Comparison of ENCODE assay signal across 23 mouse cellular contexts in the genomic region with DNA sequence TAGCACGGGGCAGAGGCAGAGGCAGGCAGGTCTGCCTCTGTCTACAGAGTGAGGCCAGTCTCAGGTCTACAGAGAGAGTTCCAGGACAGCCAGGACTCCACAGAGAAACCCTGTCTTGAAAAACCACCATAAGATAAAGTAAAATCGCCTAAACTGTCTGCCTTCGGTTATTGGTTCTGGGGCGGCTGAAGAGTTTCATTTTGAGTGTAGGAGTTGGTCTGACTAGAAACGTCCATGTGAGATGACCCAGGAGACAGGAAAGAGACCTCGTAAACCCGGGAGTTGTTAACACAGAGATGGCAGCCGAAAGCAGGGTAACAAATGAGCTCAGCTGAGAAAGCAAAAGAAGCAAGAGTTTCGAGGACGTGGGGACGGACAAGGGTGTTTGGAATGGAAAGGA. TPM values are rescaled to one million over a fixed set of nuclear protein-coding genes. Genes with fewer than 3 reads are reported as not detected.
DNase-seq lines count a peak whose midpoint lies in the region; ATAC-seq and TF ChIP-seq lines count a peak whose summit lies in the region.
"Had no signal": no experiment of that assay in that cellular context is flagged by ENCODE, and none has a peak within 500 bp of the region (broad histone marks: within the 10 kb centered on the region; RNA-seq: fewer than 3 reads in every experiment).

No protein-coding gene starts in this region.

- ATAC-seq in midbrain, embryonic 11.5 days (ENCODE audit: low FRiP score): no peak
- ATAC-seq in midbrain, embryonic 15.5 days (replicated peaks): no peak
- ATAC-seq in intestine, embryonic 15.5 days: no peak
- no peak for ATAC-seq in stomach, embryonic 16.5 days (ENCODE audit: insufficient read depth, low FRiP score)
- ATAC-seq in forebrain, postnatal 0 days: no peak
- ATAC-seq: forebrain, embryonic 15.5 days; liver, postnatal 0 days had no signal

- H3K4me3 ChIP-seq in lung, adult 2 months (replicated peaks; ENCODE audit: extremely low read depth, low read depth, low read length): peak overlapping the region; percentile 40
- no peak overlapping the region for H3K4me3 ChIP-seq in midbrain, embryonic 11.5 days (ENCODE audit: low read depth, low read length)
- no peak overlapping the region for H3K4me3 ChIP-seq in midbrain, embryonic 15.5 days
- peak overlapping the region; percentile 21 for H3K4me3 ChIP-seq in intestine, embryonic 15.5 days (replicated peaks)
- 0 out of 2 replicates have a peak overlapping the region, but pooled peaks have one; percentile 23 for H3K4me3 ChIP-seq in stomach, embryonic 16.5 days (replicated peaks; ENCODE audit: low read length)
- H3K4me3 ChIP-seq in forebrain, postnatal 0 days (ENCODE audit: low read depth, low read length): no peak overlapping the region
- H3K4me3 ChIP-seq: forebrain, embryonic 15.5 days; limb, embryonic 10.5 days had no signal

- TF ChIP-seq CTCF in lung, adult 2 months (IDR thresholded peaks at IDR 0.05; ENCODE audit: insufficient read depth, low read length): no peak
- TF ChIP-seq CTCF in forebrain, postnatal 0 days (IDR thresholded peaks at IDR 0.05; ENCODE audit: low read depth): no peak

- no peak overlapping the region for H3K9ac ChIP-seq in midbrain, embryonic 11.5 days (ENCODE audit: low read length)
- no peak overlapping the region for H3K9ac ChIP-seq in midbrain, embryonic 15.5 days
- 0 out of 2 replicates have a peak overlapping the region, but pooled peaks have one; percentile 6 for H3K9ac ChIP-seq in intestine, embryonic 15.5 days
- H3K9ac ChIP-seq in stomach, embryonic 16.5 days (ENCODE audit: low read length): no peak overlapping the region
- H3K9ac ChIP-seq in forebrain, postnatal 0 days: no peak overlapping the region
- H3K9ac ChIP-seq: forebrain, embryonic 15.5 days; liver, postnatal 0 days had no signal

- TF ChIP-seq POLR2A in lung, adult 2 months (IDR thresholded peaks at IDR 0.05; ENCODE audit: borderline replicate concordance, extremely low read depth, low read depth, low read length): no peak

- H3K27me3 ChIP-seq in midbrain, embryonic 11.5 days (ENCODE audit: control insufficient read depth, insufficient read depth, low read length): peaks cover 38% of the 10 kb centered on the region
- peaks cover 43% of the 10 kb centered on the region for H3K27me3 ChIP-seq in midbrain, embryonic 15.5 days (replicated peaks)
- peaks cover 36% of the 10 kb centered on the region for H3K27me3 ChIP-seq in intestine, embryonic 15.5 days (replicated peaks)
- H3K27me3 ChIP-seq in stomach, embryonic 16.5 days (ENCODE audit: control insufficient read depth, insufficient read depth, low read length): peaks cover 31% of the 10 kb centered on the region
- H3K27me3 ChIP-seq in forebrain, postnatal 0 days (ENCODE audit: insufficient read depth, low read length): peaks cover 31% of the 10 kb centered on the region

- no peak overlapping the region for H3K4me2 ChIP-seq in midbrain, embryonic 11.5 days
- H3K4me2 ChIP-seq in midbrain, embryonic 15.5 days: no peak overlapping the region
- peak overlapping the region; percentile 47 for H3K4me2 ChIP-seq in intestine, embryonic 15.5 days (replicated peaks)
- peak overlapping the region; percentile 45; the same call in 1 of the 2 replicates for H3K4me2 ChIP-seq in stomach, embryonic 16.5 days (ENCODE audit: low read depth, low read length)
- H3K4me2 ChIP-seq in forebrain, postnatal 0 days (ENCODE audit: low read depth): no peak overlapping the region
- H3K4me2 ChIP-seq: forebrain, embryonic 15.5 days; heart, embryonic 11.5 days had no signal

- no peaks in the 10 kb centered on the region for H3K9me3 ChIP-seq in midbrain, embryonic 11.5 days (ENCODE audit: control insufficient read depth, low read length)
- no peaks in the 10 kb centered on the region for H3K9me3 ChIP-seq in midbrain, embryonic 15.5 days
- H3K9me3 ChIP-seq in intestine, embryonic 15.5 days: no peaks in the 10 kb centered on the region
- no peaks in the 10 kb centered on the region for H3K9me3 ChIP-seq in stomach, embryonic 16.5 days (replicated peaks; ENCODE audit: control insufficient read depth, low read length)
- no peaks in the 10 kb centered on the region for H3K9me3 ChIP-seq in forebrain, postnatal 0 days (ENCODE audit: low read length)
- H3K9me3 ChIP-seq: forebrain, embryonic 15.5 days; limb, embryonic 10.5 days had no signal

- no peaks in the 10 kb centered on the region for H3K36me3 ChIP-seq in midbrain, embryonic 11.5 days (ENCODE audit: control insufficient read depth, insufficient read depth, low read length)
- no peaks in the 10 kb centered on the region for H3K36me3 ChIP-seq in midbrain, embryonic 15.5 days (replicated peaks)
- H3K36me3 ChIP-seq in intestine, embryonic 15.5 days: no peaks in the 10 kb centered on the region
- no peaks in the 10 kb centered on the region for H3K36me3 ChIP-seq in stomach, embryonic 16.5 days (ENCODE audit: control insufficient read depth, insufficient read depth, low read length)
- no peaks in the 10 kb centered on the region for H3K36me3 ChIP-seq in forebrain, postnatal 0 days (ENCODE audit: insufficient read depth)
- H3K36me3 ChIP-seq: forebrain, embryonic 15.5 days; limb, embryonic 10.5 days had no signal

- H3K27ac ChIP-seq in midbrain, embryonic 11.5 days (ENCODE audit: low read depth, low read length): no peak overlapping the region
- H3K27ac ChIP-seq in midbrain, embryonic 15.5 days: no peak overlapping the region
- peak overlapping the region; percentile 29; the same call in 1 of the 2 replicates for H3K27ac ChIP-seq in intestine, embryonic 15.5 days
- H3K27ac ChIP-seq in stomach, embryonic 16.5 days (ENCODE audit: low read length): no peak overlapping the region
- H3K27ac ChIP-seq in forebrain, postnatal 0 days (ENCODE audit: low read depth, low read length): no peak overlapping the region
- H3K27ac ChIP-seq: forebrain, embryonic 15.5 days; limb, embryonic 10.5 days had no signal

- DNase-seq in lung, adult 2 months: no peak
- no peak for DNase-seq in lung, postnatal 4 days
- peak; percentile 51 for DNase-seq in midbrain, embryonic 11.5 days (ENCODE audit: low spot score, missing footprints)
- no peak for DNase-seq in forebrain, postnatal 0 days
- DNase-seq: adrenal gland, postnatal 14 days; cerebellum, adult 8-10 months; cerebellum, postnatal 36 days; embryo, embryonic 11 days; gastrocnemius, postnatal 10 days; heart, adult 11 months; kidney, adult 9 months; liver; liver, postnatal 0 days had no signal

- 37% methylated on average over 11 of the region's 11 CpGs for WGBS in lung, adult 2 months
- 83% methylated on average over 11 of the region's 11 CpGs for WGBS in midbrain, embryonic 11.5 days
- 77% methylated on average over 11 of the region's 11 CpGs for WGBS in midbrain, embryonic 15.5 days
- 45% methylated on average over 11 of the region's 11 CpGs for WGBS in intestine, embryonic 15.5 days
- WGBS in stomach, embryonic 16.5 days: 48% methylated on average over 11 of the region's 11 CpGs
- 75% methylated on average over 11 of the region's 11 CpGs for WGBS in forebrain, postnatal 0 days

- H3K4me1 ChIP-seq in lung, adult 2 months (ENCODE audit: control insufficient read depth, insufficient read depth, low read length): peaks cover 17% of the 10 kb centered on the region
- peaks cover 7% of the 10 kb centered on the region; the same call in 1 of the 2 replicates for H3K4me1 ChIP-seq in midbrain, embryonic 11.5 days (ENCODE audit: control insufficient read depth, insufficient read depth, low read length)
- peaks cover 17% of the 10 kb centered on the region for H3K4me1 ChIP-seq in midbrain, embryonic 15.5 days
- peaks cover 13% of the 10 kb centered on the region for H3K4me1 ChIP-seq in intestine, embryonic 15.5 days (replicated peaks)
- H3K4me1 ChIP-seq in stomach, embryonic 16.5 days (ENCODE audit: control insufficient read depth, insufficient read depth, low read length): 0 out of 2 replicates have a peak, but pooled peaks cover 11% of the 10 kb centered on the region
- peaks cover 4% of the 10 kb centered on the region; the same call in 1 of the 2 replicates for H3K4me1 ChIP-seq in forebrain, postnatal 0 days (ENCODE audit: insufficient read depth)

RNA-seq across cellular contexts. Expression of gene Cldn3, which starts 3.2 kb away (rescaled TPM):
- 333 and 552 TPM in 2 replicates for polyA plus RNA-seq in lung, adult 2 months (2012; rRNA removed)
- polyA plus RNA-seq in midbrain, embryonic 11.5 days (2014; fragmentation: Nextera tagmentation; extraction: Ambion mirVana): 0.59 and 1.4 TPM in 2 replicates
- polyA plus RNA-seq in midbrain, embryonic 15.5 days (2015; fragmentation: Nextera tagmentation; extraction: Ambion mirVana): 2.1 and 3.0 TPM in 2 replicates
- 173 and 195 TPM in 2 replicates for polyA plus RNA-seq in intestine, embryonic 15.5 days (2015; fragmentation: Nextera tagmentation; extraction: Ambion mirVana)
- polyA plus RNA-seq in stomach, embryonic 16.5 days (2015; fragmentation: Nextera tagmentation; extraction: Ambion mirVana): 83.9 and 89.2 TPM in 2 replicates
- total RNA-seq in forebrain, postnatal 0 days (2014; rRNA removed): 5.5 and 8.8 TPM in 2 replicates
- 10.6 and 10.9 TPM in 2 replicates for polyA plus RNA-seq in forebrain, postnatal 0 days (2015; fragmentation: Nextera tagmentation; extraction: Ambion mirVana)
- total RNA-seq: gastrocnemius, postnatal 10 days had no signal

RNA-seq across cellular contexts. Expression of gene Abhd11, which starts 19.8 kb away (rescaled TPM):
- polyA plus RNA-seq in lung, adult 2 months (2012; rRNA removed): 66.9 and 78.4 TPM in 2 replicates
- polyA plus RNA-seq in midbrain, embryonic 11.5 days (2014; fragmentation: Nextera tagmentation; extraction: Ambion mirVana): 37.8 and 41.2 TPM in 2 replicates
- 68.4 and 70.1 TPM in 2 replicates for polyA plus RNA-seq in midbrain, embryonic 15.5 days (2015; fragmentation: Nextera tagmentation; extraction: Ambion mirVana)
- 96.0 and 101 TPM in 2 replicates for polyA plus RNA-seq in intestine, embryonic 15.5 days (2015; fragmentation: Nextera tagmentation; extraction: Ambion mirVana)
- polyA plus RNA-seq in stomach, embryonic 16.5 days (2015; fragmentation: Nextera tagmentation; extraction: Ambion mirVana): 70.7 and 73.9 TPM in 2 replicates
- total RNA-seq in forebrain, postnatal 0 days (2014; rRNA removed): 46.3 and 61.1 TPM in 2 replicates
- 86.7 and 91.4 TPM in 2 replicates for polyA plus RNA-seq in forebrain, postnatal 0 days (2015; fragmentation: Nextera tagmentation; extraction: Ambion mirVana)

RNA-seq across cellular contexts. Expression of gene Stx1a, which starts 34.1 kb away (rescaled TPM):
- polyA plus RNA-seq in lung, adult 2 months (2012; rRNA removed): 10.6 and 11.7 TPM in 2 replicates
- polyA plus RNA-seq in midbrain, embryonic 11.5 days (2014; fragmentation: Nextera tagmentation; extraction: Ambion mirVana): 16.1 and 17.7 TPM in 2 replicates
- 156 and 157 TPM in 2 replicates for polyA plus RNA-seq in midbrain, embryonic 15.5 days (2015; fragmentation: Nextera tagmentation; extraction: Ambion mirVana)
- polyA plus RNA-seq in intestine, embryonic 15.5 days (2015; fragmentation: Nextera tagmentation; extraction: Ambion mirVana): 13.0 and 15.7 TPM in 2 replicates
- polyA plus RNA-seq in stomach, embryonic 16.5 days (2015; fragmentation: Nextera tagmentation; extraction: Ambion mirVana): 12.5 and 14.0 TPM in 2 replicates
- total RNA-seq in forebrain, postnatal 0 days (2014; rRNA removed): 152 and 167 TPM in 2 replicates
- polyA plus RNA-seq in forebrain, postnatal 0 days (2015; fragmentation: Nextera tagmentation; extraction: Ambion mirVana): 143 and 171 TPM in 2 replicates

RNA-seq across cellular contexts. Expression of gene Cldn4, which starts 42.4 kb away (rescaled TPM):
- polyA plus RNA-seq in lung, adult 2 months (2012; rRNA removed): 9.2 and 18.9 TPM in 2 replicates
- 2.5 and 2.7 TPM in 2 replicates for polyA plus RNA-seq in midbrain, embryonic 11.5 days (2014; fragmentation: Nextera tagmentation; extraction: Ambion mirVana)
- polyA plus RNA-seq in midbrain, embryonic 15.5 days (2015; fragmentation: Nextera tagmentation; extraction: Ambion mirVana): not detected in 2 replicates
- polyA plus RNA-seq in intestine, embryonic 15.5 days (2015; fragmentation: Nextera tagmentation; extraction: Ambion mirVana): 45.6 and 49.2 TPM in 2 replicates
- 73.1 and 90.8 TPM in 2 replicates for polyA plus RNA-seq in stomach, embryonic 16.5 days (2015; fragmentation: Nextera tagmentation; extraction: Ambion mirVana)
- not detected in 2 replicates for total RNA-seq in forebrain, postnatal 0 days (2014; rRNA removed)
- not detected in 2 replicates for polyA plus RNA-seq in forebrain, postnatal 0 days (2015; fragmentation: Nextera tagmentation; extraction: Ambion mirVana)
- total RNA-seq: adrenal gland, postnatal 14 days; gastrocnemius, postnatal 10 days; layer of hippocampus, postnatal 10 days had no signal
- polyA plus RNA-seq: forebrain, embryonic 15.5 days; heart, postnatal 0 days; midbrain, postnatal 0 days; neural tube, embryonic 14.5 days had no signal

RNA-seq across cellular contexts. Expression of gene Mettl27, which starts 57.0 kb away (rescaled TPM):
- polyA plus RNA-seq in lung, adult 2 months (2012; rRNA removed): 16.3 and 23.2 TPM in 2 replicates
- polyA plus RNA-seq in midbrain, embryonic 11.5 days (2014; fragmentation: Nextera tagmentation; extraction: Ambion mirVana): 9.1 and 9.2 TPM in 2 replicates
- polyA plus RNA-seq in midbrain, embryonic 15.5 days (2015; fragmentation: Nextera tagmentation; extraction: Ambion mirVana): 7.2 and 8.4 TPM in 2 replicates
- polyA plus RNA-seq in intestine, embryonic 15.5 days (2015; fragmentation: Nextera tagmentation; extraction: Ambion mirVana): 18.5 and 25.7 TPM in 2 replicates
- polyA plus RNA-seq in stomach, embryonic 16.5 days (2015; fragmentation: Nextera tagmentation; extraction: Ambion mirVana): 14.1 and 14.8 TPM in 2 replicates
- 4.5 and 10.1 TPM in 2 replicates for total RNA-seq in forebrain, postnatal 0 days (2014; rRNA removed)
- polyA plus RNA-seq in forebrain, postnatal 0 days (2015; fragmentation: Nextera tagmentation; extraction: Ambion mirVana): 6.8 and 11.2 TPM in 2 replicates

Comparison
In these comparisons a context has a peak if more than half of its experiments do, and no peak if none do; other contexts are left out.
1. H3K4me3 ChIP-seq: peak in lung, adult 2 months (single experiment), intestine, embryonic 15.5 days (single experiment) and stomach, embryonic 16.5 days (single experiment); none in midbrain, embryonic 11.5 days (single experiment), midbrain, embryonic 15.5 days (single experiment) and forebrain, postnatal 0 days (single experiment).
2. H3K4me2 ChIP-seq: peak in intestine, embryonic 15.5 days (single experiment) and stomach, embryonic 16.5 days (single experiment); none in midbrain, embryonic 11.5 days (single experiment), midbrain, embryonic 15.5 days (single experiment) and forebrain, postnatal 0 days (single experiment).